Mouse (Mus musculus): ENCODE measurements at regions not wholly inside any gene's neighbourhood (a gene's known extent, or its start where the extent isn't known, plus 50 kb on each side); places are given as distances from the start of the nearest gene placed in this dataset.
A peak's percentile ranks its signal among the peaks of the same experiment; 100 is the strongest.

DNA sequence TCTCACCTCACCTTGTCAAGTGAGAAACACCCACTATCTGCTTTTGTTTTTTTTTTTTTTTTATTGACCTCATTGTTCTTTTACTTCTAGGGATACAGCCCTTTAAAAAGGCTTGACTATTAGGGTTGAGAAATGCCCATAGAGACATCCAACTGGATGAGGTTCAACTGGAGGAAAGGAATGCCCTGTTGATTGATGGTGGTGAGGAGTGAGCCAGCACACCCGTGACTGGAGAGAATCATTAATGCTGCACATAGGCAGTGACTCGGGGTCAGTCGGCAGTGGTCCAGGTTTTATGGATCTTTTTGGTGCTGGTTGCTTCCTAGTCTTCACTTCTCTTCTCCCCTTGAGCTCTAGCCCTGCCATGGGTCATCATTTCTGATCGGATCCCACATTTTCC lies 82.9 kb upstream of the Cryz start:
- H3K9me3 ChIP-seq = no peaks in the 10 kb centered on the region
- WGBS = 59% methylated on average over 4 of the region's 4 CpGs
- H3K9ac ChIP-seq = no peak overlapping the region
- H3K27me3 ChIP-seq (replicated peaks) = no peaks in the 10 kb centered on the region
- H3K4me1 ChIP-seq = no peaks in the 10 kb centered on the region
- H3K4me2 ChIP-seq = no peak overlapping the region
- H3K4me3 ChIP-seq (replicated peaks) = no peak overlapping the region
- ATAC-seq (ENCODE audit: insufficient read depth, low FRiP score, low read depth) = no peak
- no peak overlapping the region for H3K27ac ChIP-seq
- H3K36me3 ChIP-seq = no peaks in the 10 kb centered on the region

DNA sequence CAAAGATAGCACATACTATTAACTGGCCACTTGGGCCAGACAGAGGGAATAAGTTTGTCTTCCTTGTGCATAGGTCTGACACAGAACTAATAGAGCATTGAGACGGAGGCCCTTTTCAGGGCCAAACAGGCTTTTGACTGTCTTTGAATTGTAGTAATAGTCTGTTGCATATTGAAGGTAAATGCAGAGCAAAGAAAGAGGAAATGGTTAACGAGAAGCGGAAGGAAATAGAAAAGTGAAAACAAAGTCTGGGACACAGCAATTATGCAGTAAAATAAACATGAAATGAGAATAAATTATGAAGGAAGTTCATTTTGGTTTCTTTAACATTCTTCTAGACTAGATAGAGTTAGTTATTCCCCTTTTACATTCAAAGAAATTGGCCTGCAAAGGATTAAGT lies 86.4 kb upstream of the Cryz start:
- Histone ChIP-seq H3K4me1 (no peaks in the 10 kb centered on the region), H3K9ac (no peak overlapping the region), H3K27ac (no peak overlapping the region), H3K4me3 (replicated peaks) (no peak overlapping the region), H3K4me2 (no peak overlapping the region), H3K27me3 (replicated peaks) (no peaks in the 10 kb centered on the region), H3K9me3 (no peaks in the 10 kb centered on the region), H3K36me3 (no peaks in the 10 kb centered on the region)
- ATAC-seq (ENCODE audit: insufficient read depth, low FRiP score, low read depth) = no peak
- 70% methylated on average over 3 of the region's 3 CpGs for WGBS

- no peak overlapping the region for H3K4me3 ChIP-seq (replicated peaks)
- H3K27me3 ChIP-seq (replicated peaks) = no peaks in the 10 kb centered on the region
- no peaks in the 10 kb centered on the region for H3K36me3 ChIP-seq
- no peak overlapping the region for H3K4me2 ChIP-seq
- 70% methylated on average over 6 of the region's 6 CpGs for WGBS
- H3K9ac ChIP-seq = no peak overlapping the region
- no peaks in the 10 kb centered on the region for H3K4me1 ChIP-seq
- H3K27ac ChIP-seq = no peak overlapping the region
- ATAC-seq (ENCODE audit: insufficient read depth, low FRiP score, low read depth) = no peak
- H3K9me3 ChIP-seq = no peaks in the 10 kb centered on the region
These were observed 87.1 kb upstream of the Cryz start for GRCm38 (mm10) chr3:154509394-154509793.

GRCm38 (mm10) chr3:154493387-154493920 lies 103.1 kb upstream of the Cryz start:
- H3K36me3 ChIP-seq = no peaks in the 10 kb centered on the region
- ATAC-seq (ENCODE audit: insufficient read depth, low FRiP score, low read depth) = no peak
- H3K9ac ChIP-seq = no peak overlapping the region
- H3K4me3 ChIP-seq (replicated peaks) = no peak overlapping the region
- no peak overlapping the region for H3K4me2 ChIP-seq
- 48% methylated on average over 2 of the region's 2 CpGs for WGBS
- H3K4me1 ChIP-seq = no peaks in the 10 kb centered on the region
- H3K27ac ChIP-seq = no peak overlapping the region
- H3K27me3 ChIP-seq (replicated peaks) = no peaks in the 10 kb centered on the region
- no peaks in the 10 kb centered on the region for H3K9me3 ChIP-seq

DNA sequence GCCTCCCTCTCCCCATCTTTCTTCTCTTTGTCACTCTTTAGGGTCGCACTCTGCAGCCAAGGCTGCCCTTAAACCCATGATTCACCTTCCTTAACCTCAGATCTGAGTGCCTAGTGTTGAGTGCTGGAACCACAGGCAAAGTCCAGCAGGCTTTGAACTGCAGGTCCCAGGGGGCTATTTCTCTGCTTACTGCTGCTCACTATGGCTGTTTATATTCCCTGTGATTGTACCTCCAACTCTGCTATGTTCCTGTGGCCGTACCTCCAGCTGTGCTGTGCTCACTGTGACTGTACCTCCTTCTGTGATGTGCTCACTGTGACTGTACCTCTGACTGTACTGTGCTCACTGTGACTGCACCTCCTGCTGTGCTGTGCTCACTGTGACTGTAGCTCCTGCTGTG lies 124.1 kb upstream of the Cryz start:
- ATAC-seq (ENCODE audit: insufficient read depth, low FRiP score, low read depth) = no peak
- Histone ChIP-seq H3K4me3 (replicated peaks) (no peak overlapping the region), H3K9me3 (no peaks in the 10 kb centered on the region), H3K4me1 (no peaks in the 10 kb centered on the region), H3K4me2 (no peak overlapping the region), H3K9ac (no peak overlapping the region), H3K27me3 (replicated peaks) (no peaks in the 10 kb centered on the region), H3K36me3 (no peaks in the 10 kb centered on the region), H3K27ac (no peak overlapping the region)
- 67% methylated on average over 1 of the region's 2 CpGs for WGBS

DNA sequence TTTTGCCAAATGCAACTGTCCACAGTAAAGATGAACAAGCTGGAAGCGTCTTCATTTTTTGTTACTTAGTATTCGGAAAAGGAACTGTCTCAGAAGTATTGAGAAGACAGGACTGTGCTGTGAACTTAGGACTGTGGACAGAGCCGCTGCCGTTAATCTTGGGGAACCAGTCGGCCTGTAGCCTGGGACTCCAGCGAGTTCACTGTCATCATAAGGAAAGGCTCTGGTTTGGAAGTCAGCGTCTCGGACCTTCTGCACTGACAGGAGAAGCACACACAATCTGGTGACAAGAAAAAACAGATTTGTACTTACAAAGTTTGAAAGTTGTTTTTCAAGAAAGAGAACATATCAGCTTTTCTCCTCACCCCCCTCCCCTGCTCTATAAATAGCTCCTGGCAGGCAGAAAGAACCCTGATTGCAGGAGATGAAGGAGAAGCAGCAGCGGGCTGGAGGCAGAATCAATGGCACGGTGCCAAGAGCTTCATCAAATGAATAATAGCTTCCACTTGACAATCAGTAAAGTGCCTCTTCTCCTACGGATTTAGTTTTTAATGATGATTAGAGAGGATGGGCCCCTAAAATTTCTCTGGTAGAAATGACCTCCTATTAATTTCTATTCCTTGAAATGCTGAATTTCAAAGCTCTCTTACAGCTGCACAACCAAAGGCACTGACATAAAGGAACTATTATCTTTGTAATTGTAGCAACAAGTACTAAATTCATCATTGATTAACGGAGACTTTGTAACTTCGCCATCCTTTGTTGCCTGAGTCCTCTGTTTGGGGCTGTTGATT lies 128.7 kb upstream of the Cryz start:
- ATAC-seq (ENCODE audit: insufficient read depth, low FRiP score, low read depth) = no peak
- no peaks in the 10 kb centered on the region for H3K4me1 ChIP-seq
- H3K36me3 ChIP-seq = no peaks in the 10 kb centered on the region
- H3K4me2 ChIP-seq = peak overlapping the region; percentile 23; the same call in 1 of the 2 replicates
- no peak overlapping the region for H3K9ac ChIP-seq
- H3K27me3 ChIP-seq (replicated peaks) = no peaks in the 10 kb centered on the region
- no peaks in the 10 kb centered on the region for H3K9me3 ChIP-seq
- no peak overlapping the region for H3K4me3 ChIP-seq (replicated peaks)
- 18% methylated on average over 13 of the region's 13 CpGs for WGBS
- H3K27ac ChIP-seq = no peak overlapping the region

GRCm38 (mm10) chr3:154458208-154458607 lies 127.7 kb upstream of the Lhx8 start:
- Histone ChIP-seq H3K4me2 (no peak overlapping the region), H3K36me3 (no peaks in the 10 kb centered on the region), H3K27me3 (replicated peaks) (no peaks in the 10 kb centered on the region), H3K27ac (no peak overlapping the region), H3K9me3 (no peaks in the 10 kb centered on the region), H3K4me3 (replicated peaks) (no peak overlapping the region), H3K4me1 (no peaks in the 10 kb centered on the region), H3K9ac (no peak overlapping the region)
- no peak for ATAC-seq (ENCODE audit: insufficient read depth, low FRiP score, low read depth)
- WGBS = 78% methylated on average over 9 of the region's 9 CpGs

DNA sequence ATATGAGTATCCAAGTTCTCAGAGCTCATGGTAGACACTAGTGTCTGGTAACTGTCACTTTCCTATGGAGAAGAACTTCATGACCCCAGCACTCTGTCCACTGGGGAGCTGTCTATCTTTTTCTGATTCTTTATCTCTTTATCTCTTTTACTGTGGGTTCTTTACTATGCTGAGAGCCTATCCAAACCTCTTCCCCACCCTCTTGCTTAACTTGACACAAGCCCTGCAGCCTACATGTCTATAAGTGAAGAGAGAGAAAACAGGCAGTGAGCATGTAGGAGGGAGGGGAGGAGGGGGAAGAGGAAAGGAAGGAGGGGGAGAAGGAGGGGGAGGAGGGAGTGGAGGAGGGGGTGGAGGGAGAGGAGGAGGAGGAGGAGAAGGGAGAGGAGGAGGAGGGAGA lies 122.6 kb upstream of the Lhx8 start:
- Histone ChIP-seq H3K4me1 (no peaks in the 10 kb centered on the region), H3K27me3 (replicated peaks) (no peaks in the 10 kb centered on the region), H3K9me3 (no peaks in the 10 kb centered on the region), H3K9ac (no peak overlapping the region), H3K4me2 (no peak overlapping the region), H3K4me3 (replicated peaks) (no peak overlapping the region), H3K27ac (no peak overlapping the region), H3K36me3 (no peaks in the 10 kb centered on the region)
- peak; percentile 31; the same call in 1 of the 2 replicates for ATAC-seq (ENCODE audit: insufficient read depth, low FRiP score, low read depth)

GRCm38 (mm10) chr3:154452585-154452984 lies 122.1 kb upstream of the Lhx8 start:
- no peak for ATAC-seq (ENCODE audit: insufficient read depth, low FRiP score, low read depth)
- no peak overlapping the region for H3K27ac ChIP-seq
- 56% methylated on average over 6 of the region's 6 CpGs for WGBS

DNA sequence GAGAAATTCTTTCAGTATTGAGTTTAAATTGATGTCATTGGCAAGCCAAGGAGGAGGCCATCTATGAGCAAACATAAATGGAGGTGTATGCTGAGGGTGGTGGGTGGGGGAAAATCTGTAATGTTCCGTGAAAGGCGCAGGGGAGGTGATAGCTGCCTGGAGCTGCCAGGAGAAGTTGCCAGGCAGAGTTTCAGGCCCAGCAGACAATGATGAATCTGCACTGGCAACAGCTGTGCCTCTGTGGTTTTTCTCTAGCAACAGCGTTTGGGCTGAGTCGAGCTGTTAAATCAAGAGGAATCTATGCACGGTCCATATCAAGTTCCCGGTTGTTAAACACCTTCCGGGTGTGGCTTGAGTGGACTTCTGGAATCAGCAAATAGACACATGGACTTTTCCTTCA lies 120.7 kb upstream of the Lhx8 start:
- H3K4me2 ChIP-seq = no peak overlapping the region; the same call in 1 of the 2 replicates
- no peak for ATAC-seq (ENCODE audit: insufficient read depth, low FRiP score, low read depth)
- no peak overlapping the region for H3K9ac ChIP-seq
- no peaks in the 10 kb centered on the region for H3K9me3 ChIP-seq
- H3K36me3 ChIP-seq = no peaks in the 10 kb centered on the region
- 37% methylated on average over 7 of the region's 7 CpGs for WGBS
- no peaks in the 10 kb centered on the region for H3K27me3 ChIP-seq (replicated peaks)
- no peaks in the 10 kb centered on the region for H3K4me1 ChIP-seq
- no peak overlapping the region for H3K27ac ChIP-seq
- no peak overlapping the region for H3K4me3 ChIP-seq (replicated peaks)

More at GRCm38 (mm10) chr3:154452585-154452984, 122.1 kb upstream of the Lhx8 start:
- Histone ChIP-seq H3K4me2 (no peak overlapping the region), H3K9ac (no peak overlapping the region), H3K9me3 (no peaks in the 10 kb centered on the region), H3K4me1 (no peaks in the 10 kb centered on the region), H3K4me3 (replicated peaks) (no peak overlapping the region), H3K27me3 (replicated peaks) (no peaks in the 10 kb centered on the region), H3K36me3 (no peaks in the 10 kb centered on the region)

- ATAC-seq (ENCODE audit: insufficient read depth, low FRiP score, low read depth) = no peak
- Histone ChIP-seq H3K4me2 (no peak overlapping the region), H3K27ac (no peak overlapping the region), H3K4me3 (replicated peaks) (no peak overlapping the region), H3K27me3 (replicated peaks) (no peaks in the 10 kb centered on the region), H3K9ac (no peak overlapping the region), H3K9me3 (no peaks in the 10 kb centered on the region), H3K36me3 (no peaks in the 10 kb centered on the region), H3K4me1 (no peaks in the 10 kb centered on the region)
- 65% methylated on average over 10 of the region's 10 CpGs for WGBS
These were observed 113.1 kb upstream of the Lhx8 start for GRCm38 (mm10) chr3:154443351-154444075.

DNA sequence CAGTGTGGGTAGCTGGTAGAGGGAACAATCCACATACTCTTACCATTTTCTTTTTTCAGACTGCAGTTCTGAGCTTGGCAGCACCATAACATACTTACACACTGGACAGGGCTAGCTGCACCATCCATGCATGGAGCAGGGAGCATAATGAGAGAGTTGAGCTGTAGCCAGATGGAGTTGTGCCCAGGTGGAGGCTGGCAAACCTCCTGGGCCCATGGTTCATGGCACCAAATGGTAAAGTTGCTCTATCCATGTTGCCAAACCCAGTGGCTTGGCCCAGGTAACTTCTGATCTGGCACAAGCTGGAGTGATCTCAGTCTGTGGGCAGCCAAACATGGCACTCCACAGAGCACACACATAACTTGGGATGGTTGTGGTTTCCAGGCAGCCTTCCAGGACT lies 111.0 kb upstream of the Lhx8 start:
- Histone ChIP-seq H3K4me1 (no peaks in the 10 kb centered on the region), H3K27me3 (replicated peaks) (no peaks in the 10 kb centered on the region), H3K4me3 (replicated peaks) (no peak overlapping the region), H3K4me2 (no peak overlapping the region), H3K9ac (no peak overlapping the region), H3K27ac (no peak overlapping the region), H3K36me3 (no peaks in the 10 kb centered on the region), H3K9me3 (no peaks in the 10 kb centered on the region)
- no peak for ATAC-seq (ENCODE audit: insufficient read depth, low FRiP score, low read depth)
